Mouse (Mus musculus): ENCODE measurements around the gene Acp5.

DNA sequence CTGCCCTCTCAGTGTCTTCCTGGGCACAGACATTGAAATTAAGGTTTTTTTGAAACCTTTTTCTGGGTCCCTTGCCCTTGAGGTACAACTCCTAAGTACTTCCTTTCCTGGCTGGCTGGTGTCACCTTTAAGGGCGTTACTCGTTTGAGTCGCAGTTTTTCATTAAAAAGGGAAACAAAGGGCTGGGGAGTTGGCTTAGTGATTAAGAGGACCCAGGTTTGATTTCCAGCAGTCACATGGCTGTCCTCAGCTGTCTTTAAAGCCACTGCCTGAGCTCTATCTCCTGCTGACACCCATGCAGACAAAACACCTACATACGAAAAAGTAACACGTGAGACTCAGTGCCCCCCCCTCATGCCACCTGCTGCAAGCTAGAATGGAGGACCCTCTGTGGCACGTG lies 30.5 kb upstream of the Acp5 start:
- TF ChIP-seq POLR2A (IDR thresholded peaks at IDR 0.05; ENCODE audit: insufficient read depth, low read depth, low read length), result no peak
- TF ChIP-seq CTCF (IDR thresholded peaks at IDR 0.05), result no peak
- no peak for TF ChIP-seq EP300 (IDR thresholded peaks at IDR 0.05; ENCODE audit: insufficient read depth, low read depth, low read length)

Measured in heart, adult 2 months (tissue).